Mouse (Mus musculus) stomach, postnatal 0 days (tissue): ENCODE results near the gene Adgrb3.

Experiments
- CTCF ChIP-seq: IDR thresholded peaks from 2 replicates; pipeline ENCODE4 v1.5.1; 2016; ENCODE audit warnings: antibody characterized with exemption, low read depth, mild to moderate bottlenecking, moderate library complexity
- EP300 ChIP-seq: optimal IDR thresholded peaks from 2 replicates; pipeline ENCODE3; 2016; ENCODE audit warnings: antibody characterized with exemption

DNA sequence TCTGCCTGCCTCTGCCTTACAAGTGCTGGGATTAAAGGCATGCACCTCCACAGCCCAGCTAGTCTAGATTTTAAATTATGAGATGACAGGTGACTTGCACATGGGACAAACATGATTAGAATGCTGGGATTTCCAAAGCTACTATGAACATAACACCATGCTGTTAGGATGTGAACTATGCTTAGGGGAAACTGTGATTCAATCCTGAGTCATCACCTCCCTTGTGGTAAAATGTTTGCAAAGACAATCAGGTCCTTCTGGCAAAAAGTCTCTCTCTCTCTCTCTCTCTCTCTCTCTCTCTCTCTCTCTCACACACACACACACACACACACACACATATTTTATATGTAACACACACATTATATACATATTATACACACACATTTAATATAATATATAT is 630.1 kb downstream of the Adgrb3 start:
- no peak for TF ChIP-seq CTCF
- TF ChIP-seq EP300 = no peak
